Mouse (Mus musculus): ENCODE data around the gene 2510009E07Rik.

GRCm38 (mm10) chr16:21719770-21720169 is 25.3 kb upstream of the 2510009E07Rik start:
- TF ChIP-seq EP300 (IDR thresholded peaks at IDR 0.05; ENCODE audit: low read length) (peak; percentile 88), POLR2A (IDR thresholded peaks at IDR 0.05; ENCODE audit: low read depth, low read length) (peak; percentile 47; the same call in 1 of the 2 replicates), CTCF (conservative IDR thresholded peaks at IDR 0.05 in 1 of 2, IDR thresholded peaks at IDR 0.05 in 1 of 2; ENCODE audit: low read depth in 2 of 2, low read length in 2 of 2) (no peak), USF1 (IDR thresholded peaks at IDR 0.05; ENCODE audit: low read depth, low read length) (no peak), ZNF384 (IDR thresholded peaks at IDR 0.05; ENCODE audit: low read depth, low read length) (no peak), PAX5 (IDR thresholded peaks at IDR 0.05; ENCODE audit: low read length) (no peak)
